Mouse (Mus musculus): Measurements from ENCODE around the gene Pdlim7.

GRCm38 (mm10) chr13:55483071-55483470, 30.4 kb downstream of the Pdlim7 start:
- no peak for TF ChIP-seq CTCF (IDR thresholded peaks at IDR 0.05 in 2 of 3, conservative IDR thresholded peaks at IDR 0.05 in 1 of 3; ENCODE audit: control insufficient read depth in 1 of 3, insufficient read depth in 1 of 3, low read depth in 2 of 3, low read length in 3 of 3, poor library complexity in 1 of 3, severe bottlenecking in 1 of 3)
- TF ChIP-seq MAX (IDR thresholded peaks at IDR 0.05; ENCODE audit: low read length) = no peak
- no peak for TF ChIP-seq ELF1 (IDR thresholded peaks at IDR 0.05; ENCODE audit: low read depth, low read length)
- no peak for TF ChIP-seq ETS1 (IDR thresholded peaks at IDR 0.05; ENCODE audit: low read depth, low read length)
- no peak for TF ChIP-seq POLR2A (IDR thresholded peaks at IDR 0.05; ENCODE audit: control insufficient read depth in 1 of 2, insufficient read depth in 1 of 2, low read depth in 1 of 2, low read length in 2 of 2, poor library complexity in 1 of 2)
- no peak for TF ChIP-seq POLR2AphosphoS2 (IDR thresholded peaks at IDR 0.05; ENCODE audit: low read length)

Data from MEL (cell line).